Mouse (Mus musculus) hindbrain, embryonic 10.5 days (tissue): Measurements from ENCODE around the gene Tnrc6b. TPM values are rescaled to one million over a fixed set of nuclear protein-coding genes. Genes with fewer than 3 reads are reported as not detected.
"Not testable (repeated sequence)": the region's sequence is repeated elsewhere in the genome, so short reads cannot be mapped to it uniquely, and the experiment has no call there.

ENCODE experiments used
- DNase-seq: peaks from one replicate; pipeline ENCODE4 v3.0.0-alpha.2; 2017; ENCODE audit warnings: low spot score
- H3K27ac ChIP-seq: fragments of 300-500 bp; sonication (generic); 2 replicates; pipeline ENCODE4 v1.5.1; 2016; ENCODE audit warnings: mild to moderate bottlenecking, moderate library complexity
- H3K27me3 ChIP-seq: fragments of 300-500 bp; sonication (generic); 2 replicates; pipeline ENCODE4 v1.6.1; 2016; ENCODE audit warnings: mild to moderate bottlenecking; ENCODE audit not compliant: poor library complexity, insufficient read depth, severe bottlenecking
- H3K36me3 ChIP-seq: fragments of 300-500 bp; sonication (generic); 2 replicates; pipeline ENCODE4 v1.6.1; 2016; ENCODE audit warnings: mild to moderate bottlenecking, moderate library complexity
- H3K4me1 ChIP-seq: fragments of 300-500 bp; sonication (generic); replicated peaks from 2 replicates; pipeline ENCODE4 v1.6.1; 2016; ENCODE audit warnings: mild to moderate bottlenecking
- H3K4me3 ChIP-seq: fragments of 300-500 bp; sonication (generic); 2 replicates; pipeline ENCODE4 v1.5.1; 2016; ENCODE audit warnings: mild to moderate bottlenecking, moderate library complexity
- H3K9me3 ChIP-seq: fragments of 300-500 bp; sonication (generic); 2 replicates; pipeline ENCODE4 v1.6.1; 2016; ENCODE audit warnings: mild to moderate bottlenecking, moderate library complexity
- WGBS: fragments of 180-500 bp; shearing (Covaris S2); methylation state at CpG from one replicate; pipeline ENCODE4 v1.1.7; 2016; 5-methylcytosine and 5-hydroxymethylcytosine counted together
- polyA plus RNA-seq: library from polyadenylated mRNA; unstranded; fragments of >200 nt; fragmentation: Nextera tagmentation; extraction: Ambion mirVana; gene quantifications from 2 replicates; pipeline ENCODE4 v1.2.1, GENCODE M21; 2016

Tnrc6b gene
- polyA plus RNA-seq, 1 experiment from 2014 or later, result 43.3 TPM

- no peak for DNase-seq
- WGBS, result 96% methylated on average over 5 of the region's 5 CpGs
- peaks cover 37% of the 10 kb centered on the region for H3K36me3 ChIP-seq
Measured at GRCm38 (mm10) chr15:80852122-80852521, 141.0 kb downstream of the Tnrc6b start.

GRCm38 (mm10) chr15:80852527-80852926 is 141.4 kb downstream of the Tnrc6b start:
- not testable (repeated sequence) for H3K27me3 ChIP-seq, DNase-seq, H3K9me3 ChIP-seq, H3K27ac ChIP-seq, H3K4me3 ChIP-seq
- H3K4me1 ChIP-seq, result peaks cover 17% of the 10 kb centered on the region
- peaks cover 34% of the 10 kb centered on the region for H3K36me3 ChIP-seq
- 88% methylated on average over 3 of the region's 3 CpGs for WGBS

More at GRCm38 (mm10) chr15:80852122-80852521, 141.0 kb downstream of the Tnrc6b start:
- Histone ChIP-seq H3K4me3 (no peak overlapping the region), H3K27me3 (no peaks in the 10 kb centered on the region), H3K9me3 (no peaks in the 10 kb centered on the region), H3K4me1 (peaks cover 17% of the 10 kb centered on the region), H3K27ac (no peak overlapping the region)

- no peaks in the 10 kb centered on the region for H3K4me1 ChIP-seq
- 94% methylated on average over 2 of the region's 2 CpGs for WGBS
- peaks cover 19% of the 10 kb centered on the region for H3K36me3 ChIP-seq
- no peak overlapping the region for H3K27ac ChIP-seq
- no peaks in the 10 kb centered on the region for H3K9me3 ChIP-seq
- H3K27me3 ChIP-seq, result no peaks in the 10 kb centered on the region
- H3K4me3 ChIP-seq, result no peak overlapping the region
- DNase-seq, result no peak
Measured at GRCm38 (mm10) chr15:80859366-80859765, 148.3 kb downstream of the Tnrc6b start.

- Histone ChIP-seq H3K27ac (no peak overlapping the region), H3K4me1 (no peaks in the 10 kb centered on the region), H3K36me3 (peaks cover 35% of the 10 kb centered on the region), H3K9me3 (no peaks in the 10 kb centered on the region), H3K27me3 (no peaks in the 10 kb centered on the region), H3K4me3 (no peak overlapping the region)
- DNase-seq, result no peak
- WGBS, result 91% methylated on average over 1 of the region's 1 CpGs
Measured at GRCm38 (mm10) chr15:80861302-80861701, 150.2 kb downstream of the Tnrc6b start.

- DNase-seq, result no peak
- whole genome bisulfite sequencing, result 78% methylated on average over 2 of the region's 2 CpGs
- no peak overlapping the region for H3K27ac ChIP-seq
- H3K4me1 ChIP-seq, result no peaks in the 10 kb centered on the region
- H3K36me3 ChIP-seq, result peaks cover 42% of the 10 kb centered on the region
- H3K9me3 ChIP-seq, result no peaks in the 10 kb centered on the region
- no peak overlapping the region for H3K4me3 ChIP-seq
- no peaks in the 10 kb centered on the region for H3K27me3 ChIP-seq
Measured at GRCm38 (mm10) chr15:80862027-80862426, 150.9 kb downstream of the Tnrc6b start.

- peaks cover 56% of the 10 kb centered on the region for H3K36me3 ChIP-seq
- DNase-seq, H3K4me3 ChIP-seq, H3K27me3 ChIP-seq, H3K27ac ChIP-seq, H3K4me1 ChIP-seq, H3K9me3 ChIP-seq: not testable (repeated sequence)
- WGBS, result 95% methylated on average over 4 of the region's 4 CpGs
Measured at GRCm38 (mm10) chr15:80868603-80869002, 157.5 kb downstream of the Tnrc6b start.

GRCm38 (mm10) chr15:80874726-80875125 is 163.6 kb downstream of the Tnrc6b start:
- H3K4me1 ChIP-seq, result no peaks in the 10 kb centered on the region
- H3K27me3 ChIP-seq, result no peaks in the 10 kb centered on the region
- H3K9me3 ChIP-seq, result no peaks in the 10 kb centered on the region
- H3K4me3 ChIP-seq, result no peak overlapping the region
- DNase-seq, result no peak
- 83% methylated on average over 3 of the region's 3 CpGs for WGBS
- H3K27ac ChIP-seq, result no peak overlapping the region
- H3K36me3 ChIP-seq, result peaks cover 64% of the 10 kb centered on the region

- Histone ChIP-seq H3K4me1 (no peaks in the 10 kb centered on the region), H3K4me3 (no peak overlapping the region), H3K27me3 (no peaks in the 10 kb centered on the region), H3K36me3 (peaks cover 75% of the 10 kb centered on the region), H3K27ac (no peak overlapping the region), H3K9me3 (no peaks in the 10 kb centered on the region)
- 89% methylated on average over 21 of the region's 21 CpGs for WGBS
- DNase-seq, result no peak
Measured at GRCm38 (mm10) chr15:80876231-80876630, 165.1 kb downstream of the Tnrc6b start.

GRCm38 (mm10) chr15:80884095-80884494 is 173.0 kb downstream of the Tnrc6b start:
- no peak overlapping the region for H3K27ac ChIP-seq
- WGBS, result 89% methylated on average over 8 of the region's 8 CpGs
- H3K4me1 ChIP-seq, result no peaks in the 10 kb centered on the region
- H3K36me3 ChIP-seq, result peaks cover 96% of the 10 kb centered on the region
- no peaks in the 10 kb centered on the region for H3K27me3 ChIP-seq
- H3K9me3 ChIP-seq, result no peaks in the 10 kb centered on the region
- no peak overlapping the region for H3K4me3 ChIP-seq
- no peak for DNase-seq

GRCm38 (mm10) chr15:80886361-80887156 is 175.4 kb downstream of the Tnrc6b start:
- Histone ChIP-seq H3K27me3 (no peaks in the 10 kb centered on the region), H3K36me3 (peaks cover 96% of the 10 kb centered on the region), H3K9me3 (no peaks in the 10 kb centered on the region), H3K4me3 (no peak overlapping the region), H3K27ac (no peak overlapping the region), H3K4me1 (no peaks in the 10 kb centered on the region)
- no peak for DNase-seq
- WGBS, result 97% methylated on average over 1 of the region's 1 CpGs

GRCm38 (mm10) chr15:80892341-80892740 is 181.2 kb downstream of the Tnrc6b start:
- 95% methylated on average over 3 of the region's 3 CpGs for WGBS
- Histone ChIP-seq H3K4me1 (no peaks in the 10 kb centered on the region), H3K27me3 (no peaks in the 10 kb centered on the region), H3K9me3 (no peaks in the 10 kb centered on the region), H3K27ac (no peak overlapping the region), H3K4me3 (no peak overlapping the region), H3K36me3 (peaks cover 98% of the 10 kb centered on the region)
- DNase-seq, result no peak

- DNase-seq, result no peak
- H3K9me3 ChIP-seq, result no peaks in the 10 kb centered on the region
- peaks cover 98% of the 10 kb centered on the region for H3K36me3 ChIP-seq
- no peak overlapping the region for H3K4me3 ChIP-seq
- no peak overlapping the region for H3K27ac ChIP-seq
- no peaks in the 10 kb centered on the region for H3K4me1 ChIP-seq
- 94% methylated on average over 10 of the region's 10 CpGs for WGBS
- H3K27me3 ChIP-seq, result no peaks in the 10 kb centered on the region
Measured at GRCm38 (mm10) chr15:80896741-80897140, 185.6 kb downstream of the Tnrc6b start.

- no peak for DNase-seq
- no peaks in the 10 kb centered on the region for H3K9me3 ChIP-seq
- no peak overlapping the region for H3K27ac ChIP-seq
- H3K4me1 ChIP-seq, result no peaks in the 10 kb centered on the region
- no peak overlapping the region for H3K4me3 ChIP-seq
- WGBS, result 93% methylated on average over 5 of the region's 5 CpGs
- H3K27me3 ChIP-seq, result no peaks in the 10 kb centered on the region
- peaks cover 98% of the 10 kb centered on the region for H3K36me3 ChIP-seq
Measured at GRCm38 (mm10) chr15:80897911-80898310, 186.8 kb downstream of the Tnrc6b start.
